Mouse (Mus musculus): ENCODE data around the gene Arntl.

DNA sequence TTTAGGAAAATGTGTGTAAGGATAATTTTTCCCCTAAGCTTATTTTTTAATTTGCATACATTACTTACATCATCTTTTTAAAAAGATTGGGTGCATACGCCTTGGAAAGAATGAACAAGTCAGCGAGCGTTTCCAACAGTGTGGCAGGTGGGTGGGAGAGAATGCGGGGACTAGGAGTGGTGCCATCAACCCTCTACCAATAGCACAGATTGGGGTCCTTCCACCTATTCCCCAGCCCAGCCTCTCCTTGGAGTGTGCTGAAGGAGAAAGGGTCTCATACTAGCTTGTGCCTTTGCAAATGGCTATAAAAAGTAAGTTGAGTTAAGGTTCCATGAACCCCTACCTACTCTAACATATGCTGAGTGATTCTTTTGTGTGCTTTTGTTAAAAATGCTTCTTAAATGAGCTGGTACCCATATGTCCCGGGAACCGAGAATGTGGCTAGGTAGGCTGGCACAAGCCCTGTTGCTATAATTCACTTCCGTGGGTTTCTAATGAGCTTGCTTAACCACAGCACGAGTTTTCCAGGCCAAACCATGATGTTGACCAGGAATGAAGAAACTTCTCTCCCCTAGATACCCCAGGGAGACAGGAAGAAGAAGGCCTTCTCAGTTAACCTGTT, 46.1 kb upstream of the Arntl start:
- TF ChIP-seq CTCF (IDR thresholded peaks at IDR 0.05; ENCODE audit: low read depth) (no peak), EP300 (IDR thresholded peaks at IDR 0.05; ENCODE audit: low read depth) (no peak)

Data from liver, postnatal 0 days (tissue).